Mouse (Mus musculus): ENCODE measurements around the gene Sco2. TPM values are rescaled to one million over a fixed set of nuclear protein-coding genes. Genes with fewer than 3 reads are reported as not detected.

Sco2 gene
- total RNA-seq, 2 experiments from 2014 or later = 25.6 to 26.0 TPM

DNA sequence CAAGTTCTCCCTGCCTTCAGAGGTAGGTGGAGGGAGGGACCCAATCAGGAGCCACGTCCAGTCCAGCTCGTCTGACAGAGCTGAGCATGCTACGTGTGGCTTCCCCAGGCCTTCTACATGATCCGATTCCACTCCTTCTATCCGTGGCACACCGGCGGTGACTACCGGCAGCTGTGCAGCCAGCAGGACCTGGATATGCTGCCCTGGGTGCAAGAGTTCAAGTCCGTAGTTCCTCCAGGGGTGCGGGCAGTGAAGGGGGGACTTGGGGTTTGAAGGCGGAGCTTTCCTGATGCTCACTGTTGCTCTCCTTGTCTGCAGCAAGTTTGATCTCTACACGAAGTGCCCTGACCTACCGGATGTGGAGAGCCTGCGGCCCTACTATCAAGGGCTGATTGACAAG lies 37.2 kb downstream of the Sco2 start:
- DNase-seq (ENCODE audit: low spot score in 2 of 2) = no peak
- intact Hi-C loops (cut with DNase I) = no loop called here

DNA sequence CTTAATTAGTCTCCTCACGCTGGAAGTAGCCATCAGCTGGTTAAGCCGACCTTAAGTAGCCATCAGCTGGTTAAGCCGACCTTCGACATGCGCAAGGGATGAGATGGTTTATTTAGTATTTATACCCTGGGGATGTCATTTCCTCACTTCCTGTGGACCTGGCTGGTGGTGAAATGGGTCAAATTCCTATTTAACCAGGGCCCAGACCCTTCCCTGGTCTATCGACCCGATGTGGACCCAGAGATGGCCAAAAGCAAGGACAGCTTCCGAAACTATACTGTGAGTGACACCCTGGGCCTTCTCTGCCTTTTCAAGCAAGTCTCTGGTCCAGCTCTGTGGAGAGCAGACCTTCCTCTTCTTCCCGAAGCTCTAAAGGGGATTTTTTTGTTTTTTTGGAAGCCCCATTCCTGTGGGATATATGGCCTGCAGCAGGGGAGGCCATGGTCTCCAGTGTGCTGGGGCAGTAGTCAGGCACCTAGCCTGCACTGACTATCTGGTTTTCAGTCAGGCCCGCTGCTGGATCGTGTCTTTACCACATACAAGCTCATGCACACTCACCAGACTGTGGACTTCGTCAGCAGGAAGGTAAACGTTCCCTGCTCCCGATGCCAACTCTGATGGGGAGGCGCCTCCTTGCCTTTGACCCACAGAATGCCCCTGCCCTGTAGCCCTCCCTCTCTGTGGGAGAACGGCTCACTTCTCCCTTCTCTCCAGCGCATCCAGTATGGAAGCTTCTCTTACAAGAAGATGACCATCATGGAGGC lies 38.7 kb downstream of the Sco2 start:
- intact Hi-C loops (cut with DNase I) = no loop called here
- no peak for DNase-seq (ENCODE audit: low spot score in 2 of 2)

DNA sequence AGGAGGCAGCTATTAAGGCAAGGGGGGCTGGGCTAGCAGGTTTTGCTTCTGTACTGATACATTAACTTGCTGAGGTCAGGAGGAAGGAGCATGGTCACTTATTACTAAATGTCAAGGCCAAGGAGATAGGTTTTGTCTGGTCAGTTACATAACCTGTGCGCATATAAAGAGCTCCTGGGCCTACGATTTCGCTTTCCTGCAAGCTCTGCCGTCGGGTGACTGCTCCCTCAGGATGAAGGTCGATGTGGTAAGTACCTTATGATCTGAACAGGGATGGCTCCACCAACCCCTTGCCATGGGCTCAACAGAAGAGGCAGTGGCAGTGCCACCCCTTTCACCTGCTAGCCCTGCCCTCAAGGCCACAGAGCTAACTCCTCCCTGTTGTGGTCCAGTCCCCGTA lies 39.4 kb downstream of the Sco2 start, which contains the start of gene Miox:
TSS of gene Miox (plus strand) at position 128 of the 400 bp plus-strand sequence.
- intact Hi-C loops (cut with DNase I) = no loop called here
- no peak for DNase-seq (ENCODE audit: low spot score in 2 of 2)

DNA sequence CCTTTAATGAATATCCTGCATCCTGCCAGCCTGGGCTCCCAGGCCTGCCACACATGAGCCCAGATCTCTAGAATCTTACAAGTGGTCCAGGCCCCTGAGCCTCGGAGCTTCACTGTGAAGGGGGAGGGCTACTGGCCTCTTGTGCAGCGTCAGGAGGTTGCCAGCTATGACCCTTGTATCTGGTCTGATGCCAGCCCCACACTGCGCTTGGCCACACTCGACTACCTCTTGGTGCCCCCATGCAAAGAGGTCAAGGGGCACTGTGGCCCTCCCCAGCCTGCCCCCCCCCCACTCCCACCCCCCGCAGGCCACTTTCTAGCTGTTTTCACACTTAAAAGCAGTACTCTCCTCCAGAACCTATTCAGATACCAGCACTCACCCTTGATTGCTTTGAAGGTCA lies 47.2 kb downstream of the Sco2 start:
- intact Hi-C loops (cut with DNase I) = no loop called here
- DNase-seq (ENCODE audit: low spot score in 2 of 2) = no peak

DNA sequence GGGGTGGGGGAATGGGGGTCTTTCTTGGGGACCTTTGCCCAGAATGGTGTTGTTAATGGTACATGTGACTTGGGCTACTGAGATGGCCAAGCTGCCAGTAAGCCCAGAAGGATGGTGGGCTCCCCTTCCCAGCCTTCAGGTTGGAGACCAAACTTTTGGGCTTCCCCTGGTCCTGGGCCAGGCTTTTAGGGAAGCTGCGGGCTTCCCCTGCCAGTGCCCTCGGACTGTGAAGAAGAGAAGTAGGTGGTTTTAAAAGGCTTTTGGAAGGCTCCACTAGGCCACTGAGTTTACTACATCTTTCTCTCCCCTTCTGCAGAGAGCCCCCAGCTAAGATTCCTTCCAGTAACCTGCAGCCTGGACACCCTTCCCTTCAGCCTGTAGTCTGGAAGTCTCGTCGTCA lies 50.0 kb downstream of the Sco2 start:
- no peak for DNase-seq (ENCODE audit: low spot score in 2 of 2)
- intact Hi-C loops (cut with DNase I) = no loop called here

DNA sequence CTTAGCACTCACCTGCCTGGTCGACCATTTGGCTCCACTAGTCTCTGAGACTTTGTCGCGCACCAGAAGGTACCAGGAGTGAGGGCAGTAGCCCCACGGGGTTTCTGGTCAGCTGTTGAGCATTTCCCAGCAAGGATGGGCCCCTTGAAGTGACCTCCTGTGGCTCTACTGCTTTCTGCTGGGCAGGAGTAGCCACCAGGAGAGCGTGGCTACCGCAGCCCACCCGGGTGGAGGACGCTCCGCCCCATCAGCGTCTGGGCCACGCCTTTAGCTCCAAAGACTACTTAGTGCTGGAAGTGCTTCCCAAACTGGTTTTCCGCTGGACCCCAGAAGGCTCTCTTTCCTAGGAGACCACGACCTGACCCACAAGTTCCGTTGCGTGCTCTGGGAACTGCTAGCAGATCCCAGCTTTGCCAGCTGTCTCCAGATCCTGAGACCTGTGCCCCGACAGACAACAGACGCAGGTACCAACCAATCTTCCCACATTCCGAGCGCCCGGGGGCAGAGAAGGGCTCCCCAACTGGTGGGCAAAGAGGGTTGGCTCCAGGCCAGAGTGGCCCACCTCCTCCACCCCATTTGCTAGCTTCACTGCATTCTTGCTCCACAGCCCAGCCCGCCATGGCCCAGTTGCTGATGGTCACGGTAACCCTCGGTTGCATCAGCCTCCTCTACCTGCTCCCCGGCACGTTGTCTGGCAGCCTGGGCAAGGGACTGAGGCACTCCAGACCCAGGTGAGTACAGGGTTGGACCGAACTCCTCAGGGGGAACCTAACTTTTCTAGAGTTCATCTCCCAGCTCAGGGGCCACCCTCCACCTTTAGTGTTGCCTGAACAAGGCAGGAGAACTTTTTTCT lies 50.8 kb downstream of the Sco2 start, which contains the start of gene Adm2:
TSS of gene Adm2 (plus strand) at position 51 of the 853 bp plus-strand sequence.
- no peak for DNase-seq (ENCODE audit: low spot score in 2 of 2)
- intact Hi-C loops (cut with DNase I) = no loop called here

Other genes starting within 250 kb of the Sco2 start
- gene Hdac10, start 245.1 kb downstream of the Sco2 start, total RNA-seq (2021) = 10 to 100 TPM; 12.3 to 13.3 TPM
- gene Mapk12, start 233.1 kb downstream of the Sco2 start, total RNA-seq (2021) = 1 to 10 TPM; 6.7 to 8.2 TPM
- gene Mapk11, start 224.2 kb downstream of the Sco2 start, total RNA-seq (2021) = 10 to 100 TPM; 35.2 to 39.7 TPM
- 10 to 100 TPM; 50.7 to 52.0 TPM for gene Plxnb2, start 193.1 kb downstream of the Sco2 start, total RNA-seq (2021)
- 10 to 100 TPM; 41.3 to 42.7 TPM for gene Dennd6b, start 177.3 kb downstream of the Sco2 start, total RNA-seq (2021)
- gene Ppp6r2, start 162.3 kb downstream of the Sco2 start, total RNA-seq (2021) = 100 to 1,000 TPM; 154 to 159 TPM
- 100 to 1,000 TPM; 198 to 204 TPM for gene Sbf1, start 58.5 kb downstream of the Sco2 start, total RNA-seq (2021)
- gene Adm2, start 51.1 kb downstream of the Sco2 start, total RNA-seq (2021) = not detected
- not detected for gene Miox, start 39.4 kb downstream of the Sco2 start, total RNA-seq (2021)
- 10 to 100 TPM; 18.0 to 20.3 TPM for gene Lmf2, start 18.2 kb downstream of the Sco2 start, total RNA-seq (2021)
- 10 to 100 TPM; 80.2 to 81.3 TPM for gene Ncaph2, start 18.1 kb downstream of the Sco2 start, total RNA-seq (2021)
- 1 to 10 TPM; 1.5 to 1.7 TPM for gene Tymp, start 3.2 kb upstream of the Sco2 start, total RNA-seq (2021)
- 1 to 10 TPM in 1 of 2 experiments, under 1 TPM in 1; 0.35 to 1.0 TPM for gene Odf3b, start 5.4 kb upstream of the Sco2 start, total RNA-seq (2021)
- gene Klhdc7b, start 11.1 kb upstream of the Sco2 start, total RNA-seq (2021) = under 1 TPM; 0.19 to 0.44 TPM
- not detected for gene Syce3, start 36.7 kb upstream of the Sco2 start, total RNA-seq (2021)
- 1 to 10 TPM; 2.2 to 3.4 TPM for gene Cpt1b, start 52.0 kb upstream of the Sco2 start, total RNA-seq (2021)
- gene C730034F03Rik, start 55.7 kb upstream of the Sco2 start, total RNA-seq (2021) = 1 to 10 TPM; 1.9 to 2.3 TPM
- gene Gm44502, start 55.9 kb upstream of the Sco2 start, total RNA-seq (2021) = not detected
- gene Chkb, start 56.1 kb upstream of the Sco2 start, total RNA-seq (2021) = 10 to 100 TPM; 41.1 to 41.6 TPM
- 100 to 1,000 TPM; 187 to 201 TPM for gene Mapk8ip2, start 80.1 kb upstream of the Sco2 start, total RNA-seq (2021)
- 10 to 100 TPM; 27.7 to 31.2 TPM for gene Arsa, start 103.6 kb upstream of the Sco2 start, total RNA-seq (2021)
- gene Shank3, start 125.8 kb upstream of the Sco2 start, total RNA-seq (2021) = 100 to 1,000 TPM; 237 to 253 TPM
- gene Acr, start 194.5 kb upstream of the Sco2 start, total RNA-seq (2021) = 1 to 10 TPM; 1.2 to 1.3 TPM
- 10 to 100 TPM; 33.4 to 38.3 TPM for gene Rabl2, start 218.1 kb upstream of the Sco2 start, total RNA-seq (2021)